Comparison of ENCODE assay signal across 20 mouse cellular contexts in genomic region chr13:80897411-80897810, GRCm38 (mm10). TPM values are rescaled to one million over a fixed set of nuclear protein-coding genes. Genes with fewer than 3 reads are reported as not detected.
A peak's percentile ranks its signal among the peaks of the same experiment; 100 is the strongest.
DNase-seq lines count a peak whose midpoint lies in the region; ATAC-seq and TF ChIP-seq lines count a peak whose summit lies in the region.
"Had no signal": no experiment of that assay in that cellular context is flagged by ENCODE, and none has a peak within 500 bp of the region (broad histone marks: within the 10 kb centered on the region; RNA-seq: fewer than 3 reads in every experiment).

No protein-coding gene starts in this region.

- no peaks in the 10 kb centered on the region for H3K27me3 ChIP-seq in intestine, embryonic 16.5 days (replicated peaks; ENCODE audit: control insufficient read depth, insufficient read depth, low read length)
- H3K27me3 ChIP-seq in intestine, postnatal 0 days (replicated peaks; ENCODE audit: control insufficient read depth, insufficient read depth, low read length) = no peaks in the 10 kb centered on the region
- H3K27me3 ChIP-seq in neural tube, embryonic 13.5 days = no peaks in the 10 kb centered on the region
- no peaks in the 10 kb centered on the region for H3K27me3 ChIP-seq in neural tube, embryonic 15.5 days (replicated peaks)
- H3K27me3 ChIP-seq in forebrain, embryonic 14.5 days (replicated peaks; ENCODE audit: control insufficient read depth, insufficient read depth, low read length) = no peaks in the 10 kb centered on the region
- no peaks in the 10 kb centered on the region for H3K27me3 ChIP-seq in midbrain, embryonic 16.5 days (ENCODE audit: control insufficient read depth, insufficient read depth, low read depth, low read length)
- H3K27me3 ChIP-seq: limb, embryonic 12.5 days; liver, embryonic 15.5 days had no signal

- TF ChIP-seq CTCF in intestine, postnatal 0 days (IDR thresholded peaks at IDR 0.05; ENCODE audit: low read depth) = no peak

- H3K4me3 ChIP-seq in intestine, embryonic 16.5 days (ENCODE audit: low read length) = no peak overlapping the region
- no peak overlapping the region for H3K4me3 ChIP-seq in intestine, postnatal 0 days (ENCODE audit: low read depth, low read length)
- no peak overlapping the region for H3K4me3 ChIP-seq in neural tube, embryonic 13.5 days
- H3K4me3 ChIP-seq in neural tube, embryonic 15.5 days (replicated peaks) = no peak overlapping the region
- H3K4me3 ChIP-seq in forebrain, embryonic 14.5 days (ENCODE audit: low read depth, low read length) = no peak overlapping the region
- no peak overlapping the region for H3K4me3 ChIP-seq in midbrain, embryonic 16.5 days (ENCODE audit: low read depth, low read length)
- H3K4me3 ChIP-seq: embryonic facial prominence, embryonic 10.5 days; heart, embryonic 10.5 days; layer of hippocampus, adult 2 months; limb, embryonic 12.5 days; liver, embryonic 15.5 days had no signal

- no peak overlapping the region for H3K9ac ChIP-seq in intestine, embryonic 16.5 days (ENCODE audit: low read depth, low read length)
- H3K9ac ChIP-seq in intestine, postnatal 0 days (ENCODE audit: low read depth, low read length) = no peak overlapping the region
- H3K9ac ChIP-seq in neural tube, embryonic 13.5 days = no peak overlapping the region
- H3K9ac ChIP-seq in neural tube, embryonic 15.5 days (replicated peaks) = no peak overlapping the region
- no peak overlapping the region for H3K9ac ChIP-seq in forebrain, embryonic 14.5 days (ENCODE audit: low read length)
- no peak overlapping the region for H3K9ac ChIP-seq in midbrain, embryonic 16.5 days (ENCODE audit: low read depth, low read length)
- H3K9ac ChIP-seq: limb, embryonic 12.5 days; liver, embryonic 15.5 days had no signal

- no peak for DNase-seq in forebrain, embryonic 14.5 days (ENCODE audit: low spot score)
- DNase-seq in spleen, adult 12 weeks (ENCODE audit: low spot score) = no peak
- DNase-seq: adrenal gland, postnatal 10 days; cerebellum, adult 11-12 months; heart, postnatal 10 days; kidney, postnatal 10 days; lung, postnatal 36 days; right cerebral cortex, postnatal 4 days had no signal

- no peak overlapping the region for H3K27ac ChIP-seq in intestine, embryonic 16.5 days (ENCODE audit: low read length)
- H3K27ac ChIP-seq in intestine, postnatal 0 days (ENCODE audit: low read depth, low read length) = no peak overlapping the region
- H3K27ac ChIP-seq in neural tube, embryonic 13.5 days (replicated peaks) = no peak overlapping the region
- no peak overlapping the region for H3K27ac ChIP-seq in neural tube, embryonic 15.5 days (replicated peaks)
- H3K27ac ChIP-seq in forebrain, embryonic 14.5 days (ENCODE audit: low read depth, low read length) = no peak overlapping the region
- H3K27ac ChIP-seq in midbrain, embryonic 16.5 days (ENCODE audit: low read length) = no peak overlapping the region
- H3K27ac ChIP-seq: embryonic facial prominence, embryonic 10.5 days; heart, embryonic 10.5 days; layer of hippocampus, adult 2 months; limb, embryonic 12.5 days; liver, embryonic 15.5 days had no signal

- 59% methylated on average over 1 of the region's 1 CpGs for WGBS in intestine, embryonic 16.5 days
- WGBS in intestine, postnatal 0 days = 61% methylated on average over 1 of the region's 1 CpGs
- 57% methylated on average over 1 of the region's 1 CpGs for WGBS in neural tube, embryonic 13.5 days
- WGBS in neural tube, embryonic 15.5 days = 72% methylated on average over 1 of the region's 1 CpGs
- 70% methylated on average over 1 of the region's 1 CpGs for WGBS in forebrain, embryonic 14.5 days
- WGBS in midbrain, embryonic 16.5 days = 74% methylated on average over 1 of the region's 1 CpGs

- peaks cover 11% of the 10 kb centered on the region; the same call in 1 of the 2 replicates for H3K36me3 ChIP-seq in intestine, embryonic 16.5 days (ENCODE audit: control insufficient read depth, insufficient read depth, low read length)
- peaks cover 18% of the 10 kb centered on the region for H3K36me3 ChIP-seq in intestine, postnatal 0 days (ENCODE audit: control insufficient read depth, insufficient read depth)
- peaks cover 47% of the 10 kb centered on the region for H3K36me3 ChIP-seq in neural tube, embryonic 13.5 days
- H3K36me3 ChIP-seq in neural tube, embryonic 15.5 days = peaks cover 36% of the 10 kb centered on the region
- H3K36me3 ChIP-seq in forebrain, embryonic 14.5 days (ENCODE audit: control insufficient read depth, insufficient read depth, low read length) = peaks cover 42% of the 10 kb centered on the region
- peaks cover 28% of the 10 kb centered on the region for H3K36me3 ChIP-seq in midbrain, embryonic 16.5 days (ENCODE audit: control insufficient read depth, insufficient read depth, low read length)

- H3K9me3 ChIP-seq in intestine, embryonic 16.5 days (ENCODE audit: control insufficient read depth, low read length) = no peaks in the 10 kb centered on the region
- H3K9me3 ChIP-seq in intestine, postnatal 0 days (ENCODE audit: control insufficient read depth) = no peaks in the 10 kb centered on the region
- no peaks in the 10 kb centered on the region for H3K9me3 ChIP-seq in neural tube, embryonic 13.5 days
- no peaks in the 10 kb centered on the region for H3K9me3 ChIP-seq in neural tube, embryonic 15.5 days (replicated peaks)
- no peaks in the 10 kb centered on the region for H3K9me3 ChIP-seq in forebrain, embryonic 14.5 days (replicated peaks; ENCODE audit: control insufficient read depth, low read length)
- peaks cover 2% of the 10 kb centered on the region; the same call in 1 of the 2 replicates for H3K9me3 ChIP-seq in midbrain, embryonic 16.5 days (replicated peaks; ENCODE audit: control insufficient read depth, low read length, poor library complexity, severe bottlenecking)
- H3K9me3 ChIP-seq: embryonic facial prominence, embryonic 10.5 days; G1E; heart, embryonic 10.5 days; limb, embryonic 12.5 days; liver, embryonic 15.5 days had no signal

- no peaks in the 10 kb centered on the region for H3K4me1 ChIP-seq in intestine, embryonic 16.5 days (ENCODE audit: control insufficient read depth, insufficient read depth, low read length)
- no peaks in the 10 kb centered on the region for H3K4me1 ChIP-seq in intestine, postnatal 0 days (replicated peaks; ENCODE audit: control insufficient read depth, insufficient read depth, low read length)
- H3K4me1 ChIP-seq in neural tube, embryonic 13.5 days (replicated peaks) = no peaks in the 10 kb centered on the region
- no peaks in the 10 kb centered on the region for H3K4me1 ChIP-seq in neural tube, embryonic 15.5 days
- no peaks in the 10 kb centered on the region for H3K4me1 ChIP-seq in forebrain, embryonic 14.5 days (ENCODE audit: control insufficient read depth, insufficient read depth, low read length)
- no peaks in the 10 kb centered on the region for H3K4me1 ChIP-seq in midbrain, embryonic 16.5 days (ENCODE audit: control insufficient read depth, insufficient read depth, low read length)
- H3K4me1 ChIP-seq: embryonic facial prominence, embryonic 10.5 days; heart, embryonic 10.5 days; limb, embryonic 12.5 days; liver, embryonic 15.5 days had no signal

- no peak overlapping the region for H3K4me2 ChIP-seq in intestine, embryonic 16.5 days (ENCODE audit: low read depth, low read length)
- H3K4me2 ChIP-seq in intestine, postnatal 0 days (replicated peaks; ENCODE audit: low read depth) = no peak overlapping the region
- no peak overlapping the region for H3K4me2 ChIP-seq in neural tube, embryonic 13.5 days
- H3K4me2 ChIP-seq in neural tube, embryonic 15.5 days = no peak overlapping the region
- H3K4me2 ChIP-seq in forebrain, embryonic 14.5 days (ENCODE audit: low read length) = no peak overlapping the region
- no peak overlapping the region for H3K4me2 ChIP-seq in midbrain, embryonic 16.5 days (ENCODE audit: low read length)
- H3K4me2 ChIP-seq: limb, embryonic 12.5 days; liver, embryonic 15.5 days had no signal

- ATAC-seq in intestine, embryonic 16.5 days = 0 out of 2 replicates have a peak, but pooled peaks have one; percentile 18
- no peak for ATAC-seq in intestine, postnatal 0 days
- peak; percentile 42; the same call in 1 of the 2 replicates for ATAC-seq in neural tube, embryonic 13.5 days (ENCODE audit: low read depth)
- ATAC-seq in neural tube, embryonic 15.5 days (ENCODE audit: low FRiP score) = no peak
- peak; percentile 41; the same call in 1 of the 2 replicates for ATAC-seq in forebrain, embryonic 14.5 days
- 0 out of 2 replicates have a peak, but pooled peaks have one; percentile 26 for ATAC-seq in midbrain, embryonic 16.5 days
- no peak for ATAC-seq in erythroid progenitor cell, adult 5-6 weeks (replicated peaks; ENCODE audit: low FRiP score, poor library complexity, severe bottlenecking)

RNA-seq across cellular contexts. Expression of gene Arrdc3, which starts 14.2 kb away (rescaled TPM):
- 36.2 and 40.9 TPM in 2 replicates for polyA plus RNA-seq in intestine, embryonic 16.5 days (2015; fragmentation: Nextera tagmentation; extraction: Ambion mirVana)
- polyA plus RNA-seq in intestine, postnatal 0 days (2015; fragmentation: Nextera tagmentation; extraction: Ambion mirVana) = 21.5 and 22.0 TPM in 2 replicates
- polyA plus RNA-seq in neural tube, embryonic 13.5 days (2015; fragmentation: Nextera tagmentation; extraction: Ambion mirVana) = 43.7 and 50.7 TPM in 2 replicates
- 32.3 and 33.2 TPM in 2 replicates for polyA plus RNA-seq in neural tube, embryonic 15.5 days (2015; fragmentation: Nextera tagmentation; extraction: Ambion mirVana)
- 56.0 and 77.6 TPM in 2 replicates for polyA plus RNA-seq in forebrain, embryonic 14.5 days (2014; fragmentation: Nextera tagmentation; extraction: Ambion mirVana)
- 53.4 and 55.8 TPM in 2 replicates for polyA plus RNA-seq in midbrain, embryonic 16.5 days (2015; fragmentation: Nextera tagmentation; extraction: Ambion mirVana)
- total RNA-seq in erythroid progenitor cell, adult 5-6 weeks (2015; ENCODE audit: low replicate concordance) = 94.1 and 150 TPM in 2 replicates
- 148 and 176 TPM in 2 replicates for total RNA-seq in erythroid progenitor cell, adult 5-6 weeks (2017; ENCODE audit: low replicate concordance)

Comparison
In these comparisons a context has a peak if more than half of its experiments do, and no peak if none do; other contexts are left out.
1. ATAC-seq: peak in intestine, embryonic 16.5 days (single experiment), neural tube, embryonic 13.5 days (single experiment), forebrain, embryonic 14.5 days (single experiment) and midbrain, embryonic 16.5 days (single experiment); none in intestine, postnatal 0 days (single experiment), neural tube, embryonic 15.5 days (single experiment) and erythroid progenitor cell, adult 5-6 weeks (single experiment).